Mouse (Mus musculus) thymus, adult 2 months (tissue): ENCODE measurements at regions not wholly inside any gene's neighbourhood (a gene's known extent, or its start where the extent isn't known, plus 50 kb on each side); places are given as distances from the start of the nearest gene placed in this dataset.

ENCODE experiments used
- CTCF ChIP-seq: fragments of 200-500 bp; IDR thresholded peaks from 2 replicates; pipeline ENCODE4 v1.5.1; 2012; ENCODE audit warnings: mild to moderate bottlenecking, control low read depth, low read length, moderate library complexity, borderline replicate concordance; ENCODE audit not compliant: control insufficient read depth, poor library complexity, insufficient read depth; ENCODE audit errors: extremely low read depth
- POLR2A ChIP-seq: fragments of 200-500 bp; IDR thresholded peaks from 2 replicates; pipeline ENCODE4 v1.6.1; 2012; ENCODE audit warnings: mild to moderate bottlenecking, low read length, control low read depth, moderate library complexity; ENCODE audit not compliant: control insufficient read depth, poor library complexity, insufficient read depth; ENCODE audit errors: extremely low read depth

DNA sequence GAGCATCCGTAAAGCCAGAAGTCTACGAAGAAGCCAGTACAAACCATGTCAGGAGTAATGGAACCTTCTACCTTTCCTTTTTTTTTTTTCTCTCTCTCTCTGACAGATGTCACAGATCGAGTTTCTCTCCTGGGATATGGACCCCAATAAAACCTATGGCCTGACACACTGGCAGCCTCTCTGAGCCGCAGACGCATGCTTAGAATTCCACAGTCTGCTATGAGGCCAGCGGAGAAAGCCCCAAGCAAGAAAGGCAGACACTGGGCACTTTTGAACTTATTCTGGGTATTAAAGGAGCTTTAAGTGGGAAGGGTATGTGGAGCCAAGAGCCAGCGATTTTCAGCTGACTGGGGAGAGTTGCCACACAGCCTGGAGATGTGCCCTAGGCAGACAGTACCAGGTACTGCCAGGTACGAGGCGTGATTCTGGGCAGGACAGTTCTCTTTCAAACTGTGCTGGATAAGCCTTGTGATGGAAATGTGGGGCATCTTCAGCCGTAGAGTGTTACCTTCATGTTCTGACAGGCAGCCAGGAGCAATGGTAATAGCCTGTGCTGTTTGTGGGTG is 271.8 kb downstream of the Foxo1 start:
- no peak for TF ChIP-seq CTCF
- TF ChIP-seq POLR2A, result no peak
